Mouse (Mus musculus): ENCODE measurements at regions not wholly inside any gene's neighbourhood (a gene's known extent, or its start where the extent isn't known, plus 50 kb on each side); places are given as distances from the start of the nearest gene placed in this dataset.

DNA sequence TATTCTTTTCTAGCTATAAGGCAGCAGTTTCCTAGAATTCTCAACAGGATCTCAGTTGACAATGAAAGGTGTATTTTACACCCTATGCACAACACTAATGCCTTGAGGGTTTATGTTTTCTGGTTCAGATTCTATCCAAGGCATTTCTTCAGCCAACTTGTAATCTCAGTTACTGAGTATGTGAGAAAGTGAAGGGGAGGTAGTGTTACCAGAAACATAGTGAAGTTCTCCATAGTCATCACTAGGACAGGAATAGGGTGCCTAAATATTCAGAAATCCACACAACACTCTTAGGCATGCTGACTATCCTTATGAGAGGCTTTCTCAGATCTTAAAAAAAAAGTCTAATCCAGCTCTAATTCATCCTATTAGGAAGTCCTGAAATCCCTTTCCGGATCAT, 1228.2 kb upstream of the Cntnap5a start:
- DNase-seq (ENCODE audit: low read depth): no peak

GRCm38 (mm10) chr1:114496455-114496854, 1188.1 kb upstream of the Cntnap5a start:
- no peak for DNase-seq (ENCODE audit: low read depth)

DNA sequence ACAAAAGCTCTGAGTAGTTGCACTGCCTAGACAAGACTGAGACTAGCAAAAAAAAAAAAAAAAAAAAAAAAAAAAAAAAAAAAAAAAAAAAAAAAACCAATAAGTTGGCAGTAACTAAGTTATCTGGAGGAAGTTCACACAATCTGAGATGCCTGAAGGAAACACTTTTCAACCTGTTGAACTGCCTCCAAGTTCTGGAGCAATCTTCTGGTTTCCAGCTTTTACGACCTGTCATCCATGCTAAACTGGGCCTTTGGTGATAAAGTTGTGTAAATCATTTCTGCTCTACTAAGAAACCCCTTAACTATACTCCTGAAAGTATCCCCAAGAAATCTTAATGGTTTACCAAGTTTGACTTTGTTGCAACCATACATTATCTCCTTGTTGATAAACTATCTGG, 1168.8 kb upstream of the Cntnap5a start:
- peak; percentile 40 for DNase-seq (ENCODE audit: low read depth)

DNA sequence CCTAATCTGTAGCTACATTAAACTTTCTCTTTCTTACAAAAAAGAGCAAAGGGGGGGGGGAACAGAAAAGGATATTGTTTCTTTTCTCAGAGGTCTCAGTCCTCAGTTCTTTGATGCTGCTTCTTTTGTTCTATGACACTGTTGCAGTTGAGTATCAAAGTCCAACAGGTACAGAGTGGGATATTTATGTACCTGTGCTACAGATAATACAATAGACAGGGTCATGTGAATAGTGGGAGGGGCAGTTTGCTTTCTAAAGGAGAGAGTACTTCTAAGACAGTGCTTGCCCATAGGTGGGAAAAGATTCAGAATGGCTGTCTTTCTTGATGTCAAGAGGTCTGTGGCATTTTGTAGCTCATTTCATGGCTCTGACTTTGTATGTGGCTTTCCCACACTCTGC, 1164.7 kb upstream of the Cntnap5a start:
- no peak for DNase-seq (ENCODE audit: low read depth)

GRCm38 (mm10) chr1:114528545-114528944, 1156.0 kb upstream of the Cntnap5a start:
- no peak for DNase-seq (ENCODE audit: low read depth)

DNA sequence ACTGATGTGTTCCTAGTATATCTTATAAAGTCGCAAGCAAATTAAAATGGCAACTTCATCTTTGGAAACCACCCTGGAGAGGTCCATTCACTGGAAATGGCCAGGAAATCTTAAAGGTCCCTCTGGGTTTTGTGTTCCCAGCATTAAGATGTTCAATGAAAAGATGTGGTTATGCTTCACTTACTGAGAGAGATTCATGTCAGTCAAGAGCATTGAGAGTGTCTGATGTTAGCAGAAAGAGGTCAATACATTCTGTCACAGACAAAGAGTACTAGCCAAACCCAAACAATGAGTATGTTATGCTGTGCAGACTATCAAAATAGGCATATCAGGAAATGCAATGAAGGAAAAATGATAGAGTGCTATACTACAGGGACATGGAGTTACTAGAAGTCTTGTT, 1150.7 kb upstream of the Cntnap5a start:
- DNase-seq (ENCODE audit: low read depth): no peak

DNA sequence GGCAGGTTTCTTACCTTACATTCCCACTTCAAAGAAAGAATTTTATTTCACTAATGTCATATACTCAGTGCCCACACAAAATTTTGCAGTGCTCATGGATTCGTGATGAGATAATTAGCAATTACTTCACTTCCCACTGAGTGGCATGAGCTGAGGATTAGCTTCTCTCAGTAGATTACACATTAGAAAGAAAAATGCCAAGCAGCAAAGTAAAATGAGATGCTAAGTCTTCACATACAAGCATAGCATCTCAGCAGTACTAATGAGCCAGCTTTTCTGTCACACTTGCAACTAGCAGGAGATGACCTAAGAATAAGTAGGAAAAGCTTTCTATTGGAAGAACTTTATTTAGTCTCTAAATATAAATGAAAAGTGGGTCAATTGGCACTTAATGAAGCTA, 1137.6 kb upstream of the Cntnap5a start:
- no peak for DNase-seq (ENCODE audit: low read depth)

GRCm38 (mm10) chr1:114552719-114553118, 1131.8 kb upstream of the Cntnap5a start:
- DNase-seq (ENCODE audit: low read depth): no peak

GRCm38 (mm10) chr1:114554453-114554852, 1130.1 kb upstream of the Cntnap5a start:
- DNase-seq (ENCODE audit: low read depth): no peak

All from gonadal fat pad, adult 2 months (tissue).